Mouse (Mus musculus) liver, embryonic 12.5 days (tissue): ENCODE data around the gene Ugt1a10. TPM values are rescaled to one million over a fixed set of nuclear protein-coding genes. Genes with fewer than 3 reads are reported as not detected.

ENCODE experiments used
- ATAC-seq: fragments of 200-750 bp; cut with Nextera tagmentation; 2 replicates; pipeline ENCODE4 v1.8.0; 2017; ENCODE audit warnings: moderate number of reproducible peaks, mild to moderate bottlenecking, moderate library complexity
- H3K27ac ChIP-seq: fragments of 300-500 bp; sonication (generic); 2 replicates; pipeline ENCODE4 v1.5.1; 2016; ENCODE audit warnings: mild to moderate bottlenecking
- H3K27me3 ChIP-seq: fragments of 300-500 bp; sonication (generic); replicated peaks from 2 replicates; pipeline ENCODE4 v1.6.1; 2016; ENCODE audit warnings: mild to moderate bottlenecking, moderate library complexity
- H3K36me3 ChIP-seq: fragments of 300-500 bp; sonication (generic); 2 replicates; pipeline ENCODE4 v1.6.1; 2016; ENCODE audit warnings: mild to moderate bottlenecking, moderate library complexity
- H3K4me1 ChIP-seq: fragments of 300-500 bp; sonication (generic); 2 replicates; pipeline ENCODE4 v1.6.1; 2016
- H3K4me2 ChIP-seq: fragments of 300-500 bp; sonication (generic); 2 replicates; pipeline ENCODE4 v1.6.1; 2016; ENCODE audit warnings: mild to moderate bottlenecking, moderate library complexity
- H3K4me3 ChIP-seq: fragments of 300-500 bp; sonication (generic); 2 replicates; pipeline ENCODE4 v1.5.1; 2016; ENCODE audit warnings: mild to moderate bottlenecking, moderate library complexity
- H3K9ac ChIP-seq: fragments of 300-500 bp; sonication (generic); 2 replicates; pipeline ENCODE4 v1.6.1; 2016; ENCODE audit warnings: mild to moderate bottlenecking, moderate library complexity
- H3K9me3 ChIP-seq: fragments of 300-500 bp; sonication (generic); replicated peaks from 2 replicates; pipeline ENCODE4 v1.6.1; 2016; ENCODE audit warnings: mild to moderate bottlenecking, moderate library complexity
- WGBS: fragments of 180-500 bp; shearing (Covaris S2); methylation state at CpG from one replicate; pipeline ENCODE4 v1.1.7; 2016; ENCODE audit not compliant: insufficient replicate concordance; 5-methylcytosine and 5-hydroxymethylcytosine counted together
- polyA plus RNA-seq: library from polyadenylated mRNA; unstranded; fragments of >200 nt; fragmentation: Nextera tagmentation; extraction: Ambion mirVana; gene quantifications from 2 replicates; pipeline ENCODE4 v1.2.1, GENCODE M21; 2016

The Ugt1a10 gene
- polyA plus RNA-seq, 1 experiment from 2014 or later: not detected

DNA sequence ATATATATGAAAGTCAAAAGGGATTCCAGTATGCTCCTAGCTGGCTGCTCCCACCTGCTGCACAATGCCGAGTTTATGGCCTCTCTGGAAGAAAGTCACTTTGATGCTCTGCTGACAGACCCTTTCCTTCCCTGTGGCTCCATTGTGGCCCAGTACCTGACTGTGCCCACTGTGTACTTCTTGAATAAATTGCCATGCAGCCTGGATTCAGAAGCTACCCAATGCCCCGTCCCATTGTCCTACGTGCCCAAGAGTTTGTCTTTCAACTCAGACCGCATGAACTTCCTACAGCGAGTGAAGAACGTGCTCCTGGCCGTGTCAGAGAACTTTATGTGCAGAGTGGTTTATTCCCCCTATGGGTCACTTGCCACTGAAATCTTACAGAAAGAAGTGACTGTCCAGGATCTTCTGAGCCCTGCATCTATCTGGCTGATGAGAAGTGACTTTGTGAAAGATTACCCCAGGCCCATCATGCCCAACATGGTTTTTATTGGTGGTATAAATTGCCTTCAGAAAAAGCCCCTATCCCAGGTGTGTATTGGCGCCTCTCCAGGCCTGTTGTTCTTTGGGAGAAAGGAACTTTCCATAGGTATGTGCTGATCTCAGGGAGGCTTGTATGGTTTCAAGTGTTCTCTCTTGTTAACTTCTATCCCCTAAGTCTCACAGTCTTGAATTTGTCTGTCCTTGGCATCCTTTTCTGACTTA is 157.3 kb downstream of the Ugt1a10 start:
- 51% methylated on average over 8 of the region's 8 CpGs for WGBS
- peaks cover 11% of the 10 kb centered on the region for H3K4me1 ChIP-seq
- H3K36me3 ChIP-seq: no peaks in the 10 kb centered on the region
- H3K27ac ChIP-seq: no peak overlapping the region
- H3K9me3 ChIP-seq: peaks cover 53% of the 10 kb centered on the region
- no peak overlapping the region for H3K4me3 ChIP-seq
- no peak overlapping the region for H3K9ac ChIP-seq
- ATAC-seq: no peak
- no peaks in the 10 kb centered on the region for H3K27me3 ChIP-seq
- H3K4me2 ChIP-seq: no peak overlapping the region

DNA sequence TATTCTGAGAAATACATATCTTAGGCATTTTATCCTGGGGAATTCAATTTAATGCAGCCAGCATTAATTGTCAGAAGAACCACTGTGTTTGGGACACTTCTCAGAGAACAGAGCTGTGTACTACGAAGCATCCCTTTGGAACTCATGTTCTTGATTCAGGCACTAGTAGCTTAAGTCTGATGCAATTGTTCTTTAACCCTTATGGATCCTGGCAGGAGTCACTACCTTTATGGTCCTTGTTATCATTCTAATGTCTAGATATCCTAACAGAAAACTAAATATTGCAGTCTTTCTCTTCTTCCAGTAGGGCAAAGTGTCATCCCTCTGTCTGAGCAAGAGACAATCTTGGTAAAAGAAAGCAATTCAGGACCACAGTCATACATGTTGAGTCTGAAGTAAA is 157.9 kb downstream of the Ugt1a10 start:
- H3K27ac ChIP-seq: no peak overlapping the region
- H3K9ac ChIP-seq: no peak overlapping the region
- H3K36me3 ChIP-seq: no peaks in the 10 kb centered on the region
- no peak for ATAC-seq
- H3K4me3 ChIP-seq: no peak overlapping the region
- no peaks in the 10 kb centered on the region for H3K27me3 ChIP-seq
- peaks cover 55% of the 10 kb centered on the region for H3K9me3 ChIP-seq
- 56% methylated on average over 1 of the region's 1 CpGs for WGBS
- no peak overlapping the region for H3K4me2 ChIP-seq
- peaks cover 6% of the 10 kb centered on the region; the same call in 1 of the 2 replicates for H3K4me1 ChIP-seq

DNA sequence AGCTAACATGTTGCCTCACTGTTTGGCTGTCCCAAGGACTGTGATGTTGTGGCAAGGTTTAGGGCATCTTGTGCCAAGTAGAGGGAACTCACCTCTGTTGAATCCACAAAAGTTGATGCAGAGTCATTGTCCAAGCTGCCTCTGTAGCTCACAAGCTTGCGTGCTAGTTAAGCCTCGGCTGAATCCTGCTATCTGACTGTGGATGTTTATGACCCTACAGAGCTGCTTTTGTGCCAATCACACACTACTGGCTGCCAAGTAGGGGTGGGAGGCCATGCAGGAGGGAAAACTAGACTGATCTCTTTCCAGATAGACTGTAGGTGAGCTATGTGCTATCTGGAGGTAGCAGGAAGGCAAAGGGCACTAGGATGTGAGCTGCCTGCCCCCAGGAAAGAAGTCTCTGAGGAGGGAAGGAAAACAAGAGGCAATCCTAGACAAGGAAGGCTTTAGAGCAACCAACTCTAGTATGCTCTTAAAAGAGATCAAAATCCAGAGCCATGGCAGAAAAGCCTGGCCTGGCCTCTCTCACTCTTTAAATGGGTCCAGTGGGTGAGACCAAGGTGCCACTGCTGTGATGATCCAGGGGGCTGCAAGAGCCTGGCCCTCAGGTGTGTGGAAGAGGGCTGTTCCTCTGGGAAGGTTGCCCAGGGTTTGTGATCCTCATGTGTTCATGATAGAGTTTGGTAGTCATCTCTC is 158.7 kb downstream of the Ugt1a10 start:
- no peaks in the 10 kb centered on the region for H3K36me3 ChIP-seq
- no peaks in the 10 kb centered on the region for H3K27me3 ChIP-seq
- H3K4me2 ChIP-seq: no peak overlapping the region
- H3K4me1 ChIP-seq: no peaks in the 10 kb centered on the region
- 65% methylated on average over 2 of the region's 2 CpGs for WGBS
- peak; percentile 9; the same call in 1 of the 2 replicates for ATAC-seq
- H3K4me3 ChIP-seq: no peak overlapping the region
- no peak overlapping the region for H3K27ac ChIP-seq
- H3K9ac ChIP-seq: no peak overlapping the region
- H3K9me3 ChIP-seq: peaks cover 55% of the 10 kb centered on the region

DNA sequence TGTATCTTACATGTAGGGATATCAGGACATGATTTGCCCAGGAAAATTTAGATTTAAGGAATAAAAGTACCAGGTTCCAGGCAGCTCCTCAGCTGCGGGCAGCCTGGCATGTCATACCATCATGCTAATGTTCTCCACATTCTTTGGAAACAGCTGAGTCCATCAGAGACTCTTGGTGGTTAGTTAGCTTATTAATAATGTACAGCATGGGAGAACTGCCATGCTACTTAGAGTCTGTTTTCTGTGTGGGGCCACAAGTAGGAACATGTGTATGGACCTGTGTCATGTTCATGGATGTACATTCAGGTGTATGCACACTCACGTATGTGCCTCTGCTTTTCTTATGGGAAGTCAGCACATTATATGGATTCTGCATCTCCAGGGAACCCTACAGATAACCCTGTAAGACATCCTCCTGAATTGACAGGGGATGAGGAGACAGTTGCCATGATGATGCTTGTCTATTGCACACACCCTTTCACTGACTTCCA is 159.3 kb downstream of the Ugt1a10 start:
- ATAC-seq: no peak
- WGBS: 62% methylated on average over 2 of the region's 2 CpGs
- Histone ChIP-seq H3K4me1 (no peaks in the 10 kb centered on the region), H3K27ac (no peak overlapping the region), H3K4me3 (no peak overlapping the region), H3K4me2 (no peak overlapping the region), H3K36me3 (no peaks in the 10 kb centered on the region), H3K9ac (no peak overlapping the region), H3K27me3 (no peaks in the 10 kb centered on the region), H3K9me3 (peaks cover 55% of the 10 kb centered on the region)

DNA sequence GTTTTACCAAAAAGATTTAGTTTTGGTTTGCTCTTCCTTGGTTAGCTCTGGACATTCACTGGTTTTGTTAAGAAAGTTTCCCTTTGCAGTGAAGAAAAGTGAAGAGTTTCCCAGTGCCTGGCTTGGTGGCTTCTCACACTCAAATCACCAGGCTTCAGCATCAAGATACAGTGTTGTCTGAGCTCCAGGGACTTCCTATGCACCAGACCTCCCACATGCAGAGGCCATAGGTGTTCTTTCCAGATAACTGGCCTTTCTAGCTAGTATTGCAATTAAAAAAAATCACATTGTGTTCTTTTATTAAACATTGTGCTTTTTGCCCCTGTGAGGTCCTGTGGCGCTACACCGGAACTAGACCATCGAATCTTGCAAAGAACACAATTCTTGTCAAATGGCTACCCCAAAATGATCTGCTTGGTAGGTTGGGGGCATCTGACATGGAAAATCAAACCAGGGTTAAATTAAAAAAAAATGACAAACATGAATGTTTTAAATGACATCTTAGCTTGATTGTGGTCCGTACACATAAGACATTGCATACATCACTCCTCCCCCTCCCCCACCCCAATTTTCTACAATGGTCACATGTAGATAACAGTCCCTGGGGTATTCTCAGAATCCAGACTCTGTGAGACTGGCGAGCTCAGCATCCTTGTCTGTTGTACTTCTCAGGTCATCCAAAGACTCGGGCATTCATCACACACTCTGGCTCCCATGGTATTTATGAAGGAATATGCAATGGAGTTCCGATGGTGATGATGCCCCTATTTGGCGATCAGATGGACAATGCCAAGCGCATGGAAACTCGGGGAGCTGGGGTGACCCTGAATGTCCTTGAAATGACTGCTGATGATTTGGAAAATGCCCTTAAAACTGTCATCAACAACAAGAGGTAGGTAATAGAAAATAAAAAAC is 160.5 kb downstream of the Ugt1a10 start:
- peaks cover 55% of the 10 kb centered on the region for H3K9me3 ChIP-seq
- no peak overlapping the region for H3K27ac ChIP-seq
- WGBS: 57% methylated on average over 10 of the region's 10 CpGs
- no peaks in the 10 kb centered on the region for H3K27me3 ChIP-seq
- no peak overlapping the region for H3K4me2 ChIP-seq
- ATAC-seq: no peak
- no peak overlapping the region for H3K9ac ChIP-seq
- H3K4me3 ChIP-seq: no peak overlapping the region
- H3K4me1 ChIP-seq: no peaks in the 10 kb centered on the region
- H3K36me3 ChIP-seq: no peaks in the 10 kb centered on the region

DNA sequence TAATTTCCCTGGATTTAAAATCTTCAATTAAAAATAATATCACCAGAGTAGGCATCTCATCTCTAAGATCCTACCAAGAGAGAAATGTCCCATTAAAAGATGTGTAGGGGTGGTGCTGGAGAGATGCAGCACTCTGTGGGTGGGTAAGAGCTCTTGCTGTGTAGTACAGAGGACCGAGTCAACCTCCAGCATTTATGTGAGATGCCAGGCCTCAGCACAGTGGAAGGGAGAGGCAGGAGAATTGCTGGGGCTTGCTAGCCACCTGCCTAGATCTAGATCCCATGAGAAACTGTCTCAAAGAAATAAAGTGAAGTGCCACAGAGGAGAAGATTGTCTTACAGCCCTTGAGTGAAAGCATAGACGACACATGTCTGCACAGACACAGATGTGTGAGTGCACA is 161.4 kb downstream of the Ugt1a10 start:
- H3K4me3 ChIP-seq: no peak overlapping the region
- H3K9me3 ChIP-seq: peaks cover 55% of the 10 kb centered on the region
- WGBS: 45% methylated on average over 2 of the region's 2 CpGs
- H3K36me3 ChIP-seq: no peaks in the 10 kb centered on the region
- H3K4me2 ChIP-seq: no peak overlapping the region
- H3K9ac ChIP-seq: no peak overlapping the region
- H3K27me3 ChIP-seq: no peaks in the 10 kb centered on the region
- no peaks in the 10 kb centered on the region for H3K4me1 ChIP-seq
- no peak for ATAC-seq
- H3K27ac ChIP-seq: no peak overlapping the region

DNA sequence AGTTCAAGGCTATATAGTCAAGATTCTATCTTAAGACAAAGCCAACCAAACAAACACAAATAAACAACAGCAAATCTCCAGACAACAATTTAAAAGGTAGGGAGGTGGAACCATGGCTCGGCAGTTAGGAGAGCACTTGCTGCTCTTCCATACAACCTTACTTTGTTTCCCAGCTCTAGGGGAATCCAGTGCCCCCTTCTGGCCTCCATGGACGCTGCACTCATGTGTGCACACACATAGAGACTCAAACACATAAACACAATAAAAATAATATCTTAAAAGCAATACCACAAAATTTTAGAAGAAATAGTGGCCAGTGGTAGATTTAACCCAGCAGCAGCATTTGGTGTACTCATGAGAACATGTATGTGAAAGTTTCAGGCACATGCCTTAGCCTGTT is 162.0 kb downstream of the Ugt1a10 start:
- H3K36me3 ChIP-seq: no peaks in the 10 kb centered on the region
- 47% methylated on average over 2 of the region's 2 CpGs for WGBS
- H3K27ac ChIP-seq: no peak overlapping the region
- no peak overlapping the region for H3K4me2 ChIP-seq
- H3K4me1 ChIP-seq: no peaks in the 10 kb centered on the region
- no peaks in the 10 kb centered on the region for H3K27me3 ChIP-seq
- ATAC-seq: no peak
- no peak overlapping the region for H3K4me3 ChIP-seq
- no peak overlapping the region for H3K9ac ChIP-seq
- H3K9me3 ChIP-seq: peaks cover 50% of the 10 kb centered on the region

DNA sequence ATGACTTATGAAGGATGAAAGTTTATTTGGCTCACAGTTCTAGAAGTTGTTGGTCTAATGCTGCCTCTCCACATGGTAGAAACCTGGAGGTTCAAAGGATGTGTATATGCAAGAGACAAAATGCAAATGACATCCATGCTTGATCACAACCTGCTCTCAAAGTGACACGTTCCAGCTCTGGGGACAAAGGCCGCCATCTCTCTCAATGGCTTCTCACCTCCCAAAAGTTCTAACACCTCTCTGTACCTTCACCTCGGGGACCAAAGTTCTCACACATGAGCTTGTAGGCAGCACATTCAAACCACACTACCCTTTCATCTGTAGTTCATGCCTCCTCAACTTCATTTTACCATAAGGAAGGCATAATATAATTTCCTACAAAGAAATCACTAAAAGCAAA is 162.4 kb downstream of the Ugt1a10 start:
- no peaks in the 10 kb centered on the region for H3K4me1 ChIP-seq
- H3K36me3 ChIP-seq: no peaks in the 10 kb centered on the region
- no peak overlapping the region for H3K27ac ChIP-seq
- no peak overlapping the region for H3K9ac ChIP-seq
- ATAC-seq: no peak
- no peak overlapping the region for H3K4me2 ChIP-seq
- H3K9me3 ChIP-seq: peaks cover 46% of the 10 kb centered on the region
- no peaks in the 10 kb centered on the region for H3K27me3 ChIP-seq
- no peak overlapping the region for H3K4me3 ChIP-seq
- WGBS: 28% methylated on average over 3 of the region's 3 CpGs

DNA sequence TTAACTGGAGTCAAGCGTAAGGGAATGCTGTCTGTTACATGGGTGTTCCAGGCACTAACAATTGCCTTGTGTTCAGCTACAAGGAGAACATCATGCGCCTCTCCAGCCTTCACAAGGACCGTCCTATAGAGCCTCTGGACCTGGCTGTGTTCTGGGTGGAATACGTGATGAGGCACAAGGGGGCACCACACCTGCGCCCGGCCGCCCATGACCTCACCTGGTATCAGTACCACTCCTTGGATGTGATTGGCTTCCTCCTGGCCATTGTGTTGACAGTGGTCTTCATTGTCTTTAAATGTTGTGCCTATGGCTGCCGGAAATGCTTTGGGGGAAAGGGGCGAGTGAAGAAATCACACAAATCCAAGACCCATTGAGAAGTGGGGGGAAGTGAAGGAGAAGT is 162.9 kb downstream of the Ugt1a10 start:
- H3K4me3 ChIP-seq: no peak overlapping the region
- no peaks in the 10 kb centered on the region for H3K36me3 ChIP-seq
- H3K27me3 ChIP-seq: no peaks in the 10 kb centered on the region
- WGBS: 61% methylated on average over 9 of the region's 9 CpGs
- no peak overlapping the region for H3K27ac ChIP-seq
- no peak overlapping the region for H3K4me2 ChIP-seq
- H3K4me1 ChIP-seq: no peaks in the 10 kb centered on the region
- H3K9me3 ChIP-seq: peaks cover 41% of the 10 kb centered on the region
- H3K9ac ChIP-seq: no peak overlapping the region
- no peak for ATAC-seq

DNA sequence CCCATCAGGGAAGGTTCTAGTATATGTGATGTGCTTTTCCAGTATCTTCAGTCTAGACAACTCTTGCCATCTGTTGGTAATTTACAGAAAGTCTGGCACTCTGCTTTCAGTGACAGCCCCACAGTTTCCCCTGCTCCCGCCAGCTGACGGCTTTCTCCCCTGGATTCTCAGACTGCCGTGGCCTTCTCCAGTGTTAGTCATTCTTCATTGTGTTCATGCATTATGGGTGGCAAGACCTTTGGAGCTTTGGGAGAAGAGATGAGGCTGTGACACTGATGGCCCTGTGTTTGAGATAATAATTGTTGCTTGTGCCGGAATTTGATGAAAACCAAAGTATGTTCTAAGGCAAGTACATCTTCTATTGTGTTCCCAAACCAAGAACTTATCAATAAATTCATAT is 163.4 kb downstream of the Ugt1a10 start:
- Histone ChIP-seq H3K9me3 (peaks cover 36% of the 10 kb centered on the region), H3K27ac (no peak overlapping the region), H3K9ac (no peak overlapping the region), H3K4me3 (no peak overlapping the region), H3K4me2 (no peak overlapping the region), H3K4me1 (no peaks in the 10 kb centered on the region), H3K36me3 (no peaks in the 10 kb centered on the region), H3K27me3 (no peaks in the 10 kb centered on the region)
- ATAC-seq: no peak
- WGBS: 40% methylated on average over 4 of the region's 4 CpGs

DNA sequence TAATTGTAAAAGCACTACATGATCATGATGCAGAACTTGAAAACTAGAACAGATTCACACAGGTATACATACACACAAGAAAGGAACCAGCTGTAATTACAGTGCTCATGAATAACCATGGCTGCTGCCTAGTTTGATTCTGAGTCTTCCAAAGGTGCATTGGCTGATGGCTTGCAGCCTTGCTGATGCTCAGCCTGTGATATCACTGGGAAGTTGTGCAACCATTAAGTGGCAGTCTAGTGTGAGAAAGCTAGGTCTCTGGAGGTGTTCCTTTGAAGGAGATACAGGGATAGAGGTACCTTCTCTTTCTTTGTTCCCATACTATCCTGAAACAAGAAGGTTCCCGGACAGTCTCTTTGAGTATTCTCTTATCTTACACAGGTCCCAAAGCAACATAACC is 163.9 kb downstream of the Ugt1a10 start:
- 15% methylated on average over 1 of the region's 1 CpGs for WGBS
- no peak overlapping the region for H3K4me2 ChIP-seq

DNA sequence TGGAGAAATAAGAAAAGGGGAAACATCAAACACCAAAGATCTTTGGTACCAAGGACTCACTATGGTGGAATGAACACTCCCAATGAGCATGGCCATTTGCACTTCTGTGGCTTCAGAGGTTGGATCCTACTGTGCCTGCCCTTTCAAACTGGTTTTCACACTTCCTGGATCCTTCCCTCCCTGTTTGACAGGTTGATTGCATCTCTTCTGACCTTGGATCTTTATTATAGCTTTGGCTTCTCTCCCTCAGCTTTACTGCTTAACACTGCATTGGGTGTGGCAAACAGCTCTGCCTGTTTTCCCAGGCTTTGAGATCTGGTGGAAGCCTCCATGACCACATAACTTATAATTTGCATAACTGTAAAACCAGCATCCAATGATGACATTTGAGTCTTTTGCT is 165.1 kb downstream of the Ugt1a10 start:
- Histone ChIP-seq H3K4me3 (no peak overlapping the region), H3K36me3 (no peaks in the 10 kb centered on the region), H3K27me3 (no peaks in the 10 kb centered on the region), H3K9me3 (peaks cover 21% of the 10 kb centered on the region), H3K27ac (no peak overlapping the region), H3K4me1 (no peaks in the 10 kb centered on the region), H3K4me2 (no peak overlapping the region), H3K9ac (no peak overlapping the region)
- ATAC-seq: no peak

More for the DNA sequence above, 163.9 kb downstream of the Ugt1a10 start:
- ATAC-seq: no peak
- no peak overlapping the region for H3K9ac ChIP-seq
- H3K4me1 ChIP-seq: no peaks in the 10 kb centered on the region
- H3K36me3 ChIP-seq: no peaks in the 10 kb centered on the region
- H3K9me3 ChIP-seq: peaks cover 31% of the 10 kb centered on the region
- no peaks in the 10 kb centered on the region for H3K27me3 ChIP-seq
- H3K4me3 ChIP-seq: no peak overlapping the region
- H3K27ac ChIP-seq: no peak overlapping the region
